Mouse (Mus musculus) testis, adult 2 months (tissue): Measurements from ENCODE around the gene Gpr142.

Experiments
- CTCF ChIP-seq: fragments of 200-500 bp; IDR thresholded peaks from 2 replicates; pipeline ENCODE4 v1.5.1; 2012; ENCODE audit warnings: low read depth, mild to moderate bottlenecking, inconsistent platforms, low read length, moderate library complexity; ENCODE audit not compliant: control insufficient read depth, insufficient read depth, insufficient replicate concordance
- POLR2A ChIP-seq: fragments of 200-500 bp; IDR thresholded peaks from 2 replicates; pipeline ENCODE4 v1.6.1; 2012; ENCODE audit warnings: low read depth, mild to moderate bottlenecking, inconsistent platforms, low read length, moderate library complexity; ENCODE audit not compliant: control insufficient read depth

DNA sequence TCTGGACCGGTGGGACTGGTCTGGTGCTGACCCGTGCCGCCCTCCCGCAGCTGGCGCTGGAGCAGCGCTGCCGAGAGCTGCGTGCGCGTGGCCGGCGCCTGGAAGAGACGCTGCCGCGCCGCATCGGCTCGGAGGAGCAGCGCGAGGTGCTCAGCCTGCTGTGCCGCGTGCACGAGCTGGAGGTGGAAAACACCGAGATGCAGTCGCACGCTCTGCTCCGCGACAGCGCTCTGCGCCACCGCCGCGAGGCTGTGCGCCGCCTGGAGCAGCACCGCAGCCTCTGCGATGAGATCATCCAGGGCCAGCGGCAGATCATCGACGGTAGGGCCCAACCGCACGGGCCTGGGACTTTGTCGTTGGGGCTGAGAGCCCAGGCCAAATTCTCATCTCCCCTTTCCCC, 12.4 kb upstream of the Gpr142 start:
- no peak for TF ChIP-seq CTCF
- TF ChIP-seq POLR2A = no peak
